Mouse (Mus musculus): ENCODE measurements at regions not wholly inside any gene's neighbourhood (a gene's known extent, or its start where the extent isn't known, plus 50 kb on each side); places are given as distances from the start of the nearest gene placed in this dataset.
A peak's percentile ranks its signal among the peaks of the same experiment; 100 is the strongest.
"Not testable (repeated sequence)": the region's sequence is repeated elsewhere in the genome, so short reads cannot be mapped to it uniquely, and the experiment has no call there.

- DNase-seq, result no peak
- intact Hi-C loops (cut with DNase I; ENCODE audit: low total_unique reads), result no loop called here
Measured at GRCm38 (mm10) chr2:181930037-181930436, 60.9 kb upstream of the Gm14496 start.

GRCm38 (mm10) chr2:181930538-181930937, 60.4 kb upstream of the Gm14496 start:
- DNase-seq; intact Hi-C loops (cut with DNase I; ENCODE audit: low total_unique reads): not testable (repeated sequence)

GRCm38 (mm10) chr2:181931077-181931815, 59.7 kb upstream of the Gm14496 start:
- peak; percentile 64 for DNase-seq
- intact Hi-C loops (cut with DNase I; ENCODE audit: low total_unique reads), result not testable (repeated sequence)

- intact Hi-C loops (cut with DNase I; ENCODE audit: low total_unique reads), result no loop called here
- DNase-seq, result no peak
Measured at GRCm38 (mm10) chr2:181931918-181932605, 58.9 kb upstream of the Gm14496 start.

Data from gastrocnemius, postnatal 14 days (tissue).